Mouse (Mus musculus): ENCODE measurements around the gene Ceacam9.
"Not testable (repeated sequence)": the region's sequence is repeated elsewhere in the genome, so short reads cannot be mapped to it uniquely, and the experiment has no call there.

GRCm38 (mm10) chr7:16680194-16680593 is 41.5 kb upstream of the Ceacam9 start:
- not testable (repeated sequence) for TF ChIP-seq CTCF (conservative IDR thresholded peaks at IDR 0.05; ENCODE audit: insufficient read depth, insufficient read length, low read depth, low read length); POLR2A (IDR thresholded peaks at IDR 0.05; ENCODE audit: low read depth, low read length)
